Mouse (Mus musculus) adrenal gland, postnatal 25 days (tissue): ENCODE results near the gene Dusp2. TPM values are rescaled to one million over a fixed set of nuclear protein-coding genes. Genes with fewer than 3 reads are reported as not detected.
A peak's percentile ranks its signal among the peaks of the same experiment; 100 is the strongest.

Experiments used
- DNase-seq: peaks from one replicate; pipeline ENCODE4 v3.0.0; 2021; ENCODE audit warnings: mixed read lengths
- total RNA-seq: library from RNA; stranded (reverse); gene quantifications from 2 replicates; pipeline ENCODE4 v1.2.3, GENCODE M21; 2021

The Dusp2 gene
- total RNA-seq, 1 experiment from 2014 or later: 0.49 TPM

GRCm38 (mm10) chr2:127323667-127324066 lies 12.3 kb upstream of the Dusp2 start:
- no peak for DNase-seq

GRCm38 (mm10) chr2:127324456-127324855 lies 11.5 kb upstream of the Dusp2 start:
- no peak for DNase-seq

- no peak for DNase-seq
These were observed 7.7 kb upstream of the Dusp2 start for GRCm38 (mm10) chr2:127328090-127328851.

GRCm38 (mm10) chr2:127332807-127333570 lies 3.0 kb upstream of the Dusp2 start:
- no peak for DNase-seq

DNA sequence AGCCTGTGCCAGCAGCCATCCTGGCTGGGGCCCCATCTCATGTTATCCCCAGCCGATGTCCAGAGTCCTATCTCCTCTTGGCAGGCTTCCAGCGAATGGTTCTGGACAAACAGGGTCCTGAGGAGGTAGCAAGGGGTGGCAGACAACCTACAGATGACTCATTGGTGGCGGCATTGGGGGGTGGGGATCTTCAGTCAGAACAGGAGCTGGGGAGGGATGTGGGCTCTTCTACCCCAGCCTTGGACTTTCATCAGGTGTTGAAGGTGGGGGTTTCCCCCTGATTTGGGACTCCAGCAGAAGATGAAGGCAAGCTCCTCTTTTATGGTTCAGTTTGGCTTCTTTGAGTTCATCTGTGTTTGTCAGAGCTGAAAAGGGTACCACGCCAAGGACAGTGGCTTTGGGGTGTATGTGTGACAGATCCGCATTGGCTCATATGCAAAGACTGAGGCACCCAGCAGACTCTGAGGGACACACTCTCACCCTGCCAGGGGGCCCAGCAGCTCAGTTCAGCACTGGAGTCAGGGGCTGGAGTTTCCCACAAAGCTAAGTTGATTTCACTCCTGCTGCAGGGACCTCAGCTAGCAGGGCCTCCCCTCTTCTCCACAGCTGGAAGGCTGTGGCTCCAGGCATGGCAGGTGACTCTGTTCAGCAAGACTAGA lies 1.9 kb upstream of the Dusp2 start:
- no peak for DNase-seq

DNA sequence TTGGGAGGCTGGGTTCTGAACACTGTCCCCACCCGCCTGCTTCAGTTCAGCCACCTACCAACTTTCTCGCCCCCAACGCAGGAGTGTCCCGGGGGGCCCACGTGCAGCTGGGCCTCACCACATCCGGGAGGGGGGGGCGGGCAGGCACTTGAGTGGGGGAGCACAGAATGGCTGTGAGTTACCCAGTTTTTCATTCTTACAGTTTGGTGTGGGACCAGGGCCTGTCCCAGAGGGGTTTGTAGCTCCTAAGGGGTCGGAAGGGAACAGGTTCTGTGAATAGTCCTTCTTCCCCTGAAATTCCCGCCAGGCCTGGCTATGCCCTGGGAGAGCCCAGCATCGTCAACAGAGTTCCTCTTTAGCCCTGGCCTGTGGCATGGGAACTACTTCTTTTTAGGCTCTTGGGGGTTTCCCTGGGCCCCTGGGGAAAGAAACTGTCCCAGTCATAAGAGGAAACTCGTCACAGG lies 849 bp upstream of the Dusp2 start:
- DNase-seq: no peak

DNA sequence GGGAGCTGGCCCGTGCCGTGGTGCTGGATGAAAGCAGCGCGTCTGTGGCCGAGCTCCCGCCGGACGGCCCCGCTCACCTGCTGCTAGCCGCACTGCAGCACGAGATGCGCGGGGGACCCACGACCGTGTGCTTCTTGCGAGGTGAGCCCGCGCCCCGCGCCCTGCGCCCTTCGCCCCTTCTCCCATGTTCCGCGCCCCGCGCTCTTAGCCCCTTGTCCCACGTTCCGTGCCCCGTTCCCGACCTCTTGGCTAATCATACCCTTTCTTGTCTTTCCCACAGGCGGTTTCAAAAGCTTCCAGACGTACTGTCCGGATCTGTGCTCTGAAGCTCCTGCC lies 506 bp downstream of the Dusp2 start:
- DNase-seq: no peak

- DNase-seq: no peak
These were observed 926 bp downstream of the Dusp2 start for GRCm38 (mm10) chr2:127336885-127337284.

DNA sequence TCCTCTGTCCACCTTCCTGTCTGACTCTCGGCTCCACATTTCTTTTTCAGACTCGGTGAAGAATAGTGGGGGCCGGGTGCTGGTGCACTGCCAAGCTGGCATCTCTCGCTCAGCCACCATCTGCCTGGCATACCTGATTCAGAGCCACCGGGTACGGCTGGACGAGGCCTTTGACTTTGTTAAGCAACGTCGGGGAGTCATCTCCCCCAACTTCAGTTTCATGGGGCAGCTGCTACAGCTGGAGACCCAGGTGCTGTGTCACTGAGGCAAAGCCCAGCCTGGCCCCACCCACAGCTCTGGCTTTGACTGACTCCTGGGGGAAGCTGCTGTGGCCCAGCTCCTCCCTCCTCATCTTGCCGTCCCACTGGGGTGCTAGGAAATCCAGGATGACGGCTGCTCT lies 1.6 kb downstream of the Dusp2 start:
- DNase-seq: no peak

- no peak for DNase-seq
These were observed 2.1 kb downstream of the Dusp2 start for GRCm38 (mm10) chr2:127338012-127338411.

DNA sequence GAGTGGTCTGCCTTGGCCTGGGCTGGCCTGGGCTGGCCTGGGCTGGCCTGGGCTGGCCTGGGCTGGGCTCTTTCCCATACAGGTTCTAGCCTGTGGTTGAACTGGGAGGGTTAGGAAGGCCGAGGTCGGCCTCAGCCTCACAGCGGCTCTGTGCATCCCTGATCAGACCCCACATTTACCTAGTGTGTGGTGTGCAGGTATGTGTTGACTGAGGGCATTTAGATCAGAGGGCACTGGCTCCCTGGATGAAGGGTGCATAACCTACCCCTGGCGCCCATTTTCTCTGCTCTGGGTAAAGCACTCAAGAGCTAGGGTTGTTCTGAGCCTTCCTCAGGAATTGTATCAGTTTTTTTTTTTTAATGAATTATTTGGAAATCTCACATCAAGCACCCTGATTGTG lies 2.5 kb downstream of the Dusp2 start, which contains the start of gene Astl:
TSS of gene Astl (plus strand) at position 224 of the 400 bp plus-strand sequence.
- no peak for DNase-seq

DNA sequence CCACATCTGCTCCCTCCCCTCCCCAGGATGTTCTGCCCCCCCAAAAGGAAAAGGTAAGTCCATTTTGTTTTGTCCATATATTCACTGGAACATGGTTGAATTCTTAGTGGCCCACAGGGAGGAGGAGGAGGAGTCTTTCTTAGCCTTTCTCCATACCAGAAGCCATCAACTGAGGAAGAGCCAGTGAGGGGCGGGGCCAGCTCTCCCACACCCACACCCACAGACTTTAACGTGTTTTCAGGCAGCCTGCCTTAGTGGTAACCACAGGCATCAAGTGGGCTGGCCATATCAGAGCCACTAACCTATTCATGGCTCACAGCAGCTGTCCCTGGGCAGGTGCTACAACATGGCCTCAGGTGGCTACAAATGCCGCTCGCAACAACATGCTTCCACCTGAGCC lies 2.9 kb downstream of the Dusp2 start:
- no peak for DNase-seq

GRCm38 (mm10) chr2:127339262-127339661 lies 3.3 kb downstream of the Dusp2 start:
- no peak for DNase-seq

- peak; percentile 59 for DNase-seq
These were observed 5.2 kb downstream of the Dusp2 start for GRCm38 (mm10) chr2:127341159-127341558.

GRCm38 (mm10) chr2:127346334-127346733 lies 10.4 kb downstream of the Dusp2 start:
- no peak for DNase-seq

DNA sequence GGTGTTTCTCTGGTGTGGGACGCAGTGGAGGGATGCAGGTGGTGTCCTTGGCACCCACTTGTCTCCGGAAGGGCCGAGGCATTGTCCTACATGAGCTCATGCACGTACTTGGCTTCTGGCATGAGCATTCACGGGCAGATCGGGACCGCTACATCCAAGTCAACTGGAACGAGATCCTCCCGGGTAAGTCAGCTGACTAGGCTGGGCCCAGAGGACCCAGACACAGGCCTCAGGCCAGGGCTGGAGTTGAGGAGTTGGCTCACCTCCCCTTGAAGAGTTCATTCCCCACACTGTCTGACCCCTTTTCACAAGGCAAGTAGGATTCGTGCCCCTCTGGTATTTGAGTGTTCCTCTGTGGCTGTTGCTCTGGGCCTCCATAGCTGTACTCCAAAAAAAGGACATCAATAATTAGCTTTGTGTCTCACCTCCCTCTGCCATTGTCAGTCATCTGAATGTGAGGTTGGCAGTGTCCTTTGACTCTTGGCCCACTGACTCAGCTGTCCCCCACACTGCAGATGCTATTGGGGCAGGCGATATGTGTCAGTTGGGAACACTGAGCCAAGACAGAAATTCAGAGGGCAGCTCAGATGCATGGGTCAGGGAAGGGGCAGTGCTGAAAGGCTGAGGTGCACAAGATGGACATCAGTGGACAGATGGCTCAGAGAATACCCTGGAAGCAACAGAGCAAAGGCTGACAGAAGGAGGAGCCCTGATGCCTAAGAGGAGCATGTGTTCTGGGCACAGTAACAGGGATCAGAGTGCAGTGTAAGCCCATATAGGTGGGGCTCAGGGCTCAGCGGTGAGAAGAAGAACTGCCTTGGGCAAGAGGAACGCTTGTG lies 11.4 kb downstream of the Dusp2 start:
- no peak for DNase-seq

- DNase-seq: no peak
These were observed 17.9 kb downstream of the Dusp2 start for GRCm38 (mm10) chr2:127353881-127354280.

- peak; percentile 87 for DNase-seq
These were observed 26.7 kb downstream of the Dusp2 start, which contains the start of gene Adra2b for GRCm38 (mm10) chr2:127362459-127363281. Adra2b (plus strand) TSS chr2:127363208.

DNA sequence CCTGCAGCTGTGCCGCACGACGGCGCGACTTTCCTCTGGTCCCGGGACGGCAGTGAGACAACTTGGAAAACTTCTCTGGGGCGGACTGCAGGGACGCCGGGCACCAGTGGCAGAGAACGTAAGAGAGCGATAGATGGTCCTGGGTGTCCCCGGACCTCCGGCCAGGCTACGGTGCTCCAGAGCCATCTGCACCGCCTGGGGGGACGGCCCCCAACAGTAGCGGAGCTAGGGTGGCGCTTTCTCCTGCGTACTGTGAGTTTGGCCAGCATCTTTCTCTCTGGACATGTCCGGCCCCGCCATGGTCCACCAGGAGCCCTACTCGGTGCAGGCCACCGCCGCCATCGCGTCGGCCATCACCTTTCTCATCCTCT lies 27.3 kb downstream of the Dusp2 start:
- no peak for DNase-seq

DNA sequence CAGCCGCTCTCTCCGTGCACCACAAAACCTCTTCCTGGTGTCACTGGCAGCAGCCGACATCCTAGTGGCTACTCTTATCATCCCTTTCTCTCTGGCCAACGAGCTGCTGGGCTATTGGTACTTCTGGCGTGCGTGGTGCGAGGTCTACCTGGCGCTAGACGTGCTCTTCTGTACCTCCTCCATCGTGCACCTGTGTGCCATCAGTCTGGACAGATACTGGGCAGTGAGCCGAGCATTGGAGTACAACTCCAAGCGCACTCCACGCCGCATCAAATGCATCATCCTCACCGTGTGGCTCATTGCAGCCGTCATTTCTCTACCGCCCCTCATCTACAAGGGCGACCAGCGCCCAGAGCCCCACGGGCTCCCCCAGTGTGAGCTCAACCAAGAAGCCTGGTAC lies 27.7 kb downstream of the Dusp2 start:
- DNase-seq: no peak

GRCm38 (mm10) chr2:127364452-127364851 lies 28.5 kb downstream of the Dusp2 start:
- no peak for DNase-seq
